Mouse (Mus musculus) G1E (cell line): ENCODE results near the gene Gpr152.

Experiments
- CTCF ChIP-seq: IDR thresholded peaks from 2 replicates; pipeline ENCODE4 v1.5.1; 2012; ENCODE audit warnings: low read depth, low read length, inconsistent platforms, mixed read lengths
- GATA1 ChIP-seq: IDR thresholded peaks from 2 replicates; pipeline ENCODE4 v1.6.1; 2012; ENCODE audit warnings: borderline replicate concordance, low read length, inconsistent platforms, mixed read lengths
- POLR2AphosphoS5 ChIP-seq: IDR thresholded peaks from 2 replicates; pipeline ENCODE4 v1.6.1; 2012; ENCODE audit warnings: low read depth, low read length, inconsistent platforms; ENCODE audit not compliant: insufficient replicate concordance
- TAL1 ChIP-seq: conservative IDR thresholded peaks from 2 replicates; pipeline ENCODE4 v1.6.1; 2012; ENCODE audit warnings: low read depth, low read length, inconsistent platforms, mixed read lengths

DNA sequence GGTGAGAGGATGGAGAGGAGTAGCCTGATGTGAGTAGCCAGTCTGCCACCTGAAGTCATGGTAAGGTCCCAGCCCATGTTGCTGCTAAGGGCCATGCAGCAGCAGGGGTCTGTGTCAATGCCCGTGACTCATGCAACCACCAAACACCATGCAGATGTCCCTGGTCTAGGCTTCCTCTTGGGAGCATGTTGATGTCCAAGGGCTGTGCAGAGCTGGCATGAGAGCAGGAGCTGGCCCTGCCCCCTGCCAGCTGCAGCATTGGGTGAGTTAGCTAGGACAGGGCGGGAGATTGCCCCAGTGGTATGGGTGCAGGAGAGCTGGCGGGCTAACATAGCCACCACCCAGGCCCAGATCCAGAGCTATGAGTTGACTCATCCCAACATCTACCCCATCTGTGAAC lies 49.1 kb upstream of the Gpr152 start:
- TF ChIP-seq CTCF: no peak
- no peak for TF ChIP-seq GATA1
- TF ChIP-seq TAL1: no peak
- TF ChIP-seq POLR2AphosphoS5: no peak
